Mouse (Mus musculus) midbrain, embryonic 16.5 days (tissue): ENCODE data around the gene Igfbpl1. TPM values are rescaled to one million over a fixed set of nuclear protein-coding genes. Genes with fewer than 3 reads are reported as not detected.

ENCODE experiments used
- ATAC-seq: fragments of 200-750 bp; cut with Nextera tagmentation; 2 replicates; pipeline ENCODE4 v1.8.0; 2017; ENCODE audit warnings: moderate TSS enrichment
- H3K27ac ChIP-seq: fragments of 300-500 bp; sonication (generic); 2 replicates; pipeline ENCODE4 v1.5.1; 2014; ENCODE audit warnings: mild to moderate bottlenecking, low read length, mixed read lengths
- H3K27me3 ChIP-seq: fragments of 300-500 bp; sonication (generic); 2 replicates; pipeline ENCODE4 v1.6.1; 2014; ENCODE audit warnings: low read depth, low read length, mixed read lengths; ENCODE audit not compliant: control insufficient read depth, insufficient read depth
- H3K36me3 ChIP-seq: fragments of 300-500 bp; sonication (generic); 2 replicates; pipeline ENCODE4 v1.6.1; 2014; ENCODE audit warnings: mild to moderate bottlenecking, low read length, moderate library complexity, mixed read lengths; ENCODE audit not compliant: control insufficient read depth, insufficient read depth
- H3K4me1 ChIP-seq: fragments of 300-500 bp; sonication (generic); 2 replicates; pipeline ENCODE4 v1.6.1; 2014; ENCODE audit warnings: mild to moderate bottlenecking, low read length, mixed read lengths; ENCODE audit not compliant: control insufficient read depth, insufficient read depth
- H3K4me2 ChIP-seq: fragments of 300-500 bp; sonication (generic); 2 replicates; pipeline ENCODE4 v1.6.1; 2014; ENCODE audit warnings: mild to moderate bottlenecking, low read length, mixed read lengths
- H3K4me3 ChIP-seq: fragments of 300-500 bp; sonication (generic); 2 replicates; pipeline ENCODE4 v1.5.1; 2014; ENCODE audit warnings: low read depth, mild to moderate bottlenecking, low read length, moderate library complexity, mixed read lengths
- H3K9ac ChIP-seq: fragments of 300-500 bp; sonication (generic); 2 replicates; pipeline ENCODE4 v1.6.1; 2014; ENCODE audit warnings: low read depth, low read length, mixed read lengths
- H3K9me3 ChIP-seq: fragments of 300-500 bp; sonication (generic); replicated peaks from 2 replicates; pipeline ENCODE4 v1.6.1; 2014; ENCODE audit warnings: mild to moderate bottlenecking, low read length, mixed read lengths; ENCODE audit not compliant: control insufficient read depth, poor library complexity, severe bottlenecking
- WGBS: fragments of 180-500 bp; shearing (Covaris S2); extraction: QIAGEN DNeasy Blood & Tissue Kit; methylation state at CpG from one replicate; pipeline ENCODE4 v1.1.7; 2014; 5-methylcytosine and 5-hydroxymethylcytosine counted together
- polyA plus RNA-seq: library from polyadenylated mRNA; unstranded; fragments of >200 nt; fragmentation: Nextera tagmentation; extraction: Ambion mirVana; gene quantifications from 2 replicates; pipeline ENCODE4 v1.2.1, GENCODE M21; 2015

Igfbpl1 gene
- polyA plus RNA-seq, 1 experiment from 2014 or later, result 33.4 TPM

GRCm38 (mm10) chr4:45815542-45815941, 11.2 kb downstream of the Igfbpl1 start:
- Histone ChIP-seq H3K27ac (no peak overlapping the region), H3K9ac (no peak overlapping the region), H3K27me3 (no peaks in the 10 kb centered on the region), H3K9me3 (no peaks in the 10 kb centered on the region), H3K4me1 (peaks cover 27% of the 10 kb centered on the region), H3K4me2 (no peak overlapping the region), H3K36me3 (no peaks in the 10 kb centered on the region), H3K4me3 (no peak overlapping the region)
- ATAC-seq, result no peak
- 17% methylated on average over 7 of the region's 7 CpGs for WGBS

- no peak overlapping the region for H3K4me3 ChIP-seq
- H3K36me3 ChIP-seq, result no peaks in the 10 kb centered on the region
- WGBS, result 14% methylated on average over 8 of the region's 8 CpGs
- ATAC-seq, result no peak
- H3K27ac ChIP-seq, result no peak overlapping the region
- no peak overlapping the region for H3K9ac ChIP-seq
- no peaks in the 10 kb centered on the region for H3K27me3 ChIP-seq
- H3K9me3 ChIP-seq, result no peaks in the 10 kb centered on the region
- no peaks in the 10 kb centered on the region for H3K4me1 ChIP-seq
- H3K4me2 ChIP-seq, result no peak overlapping the region
These were observed 15.5 kb downstream of the Igfbpl1 start for GRCm38 (mm10) chr4:45811250-45811649.

GRCm38 (mm10) chr4:45808034-45808433, 18.7 kb downstream of the Igfbpl1 start:
- Histone ChIP-seq H3K9ac (no peak overlapping the region), H3K4me1 (no peaks in the 10 kb centered on the region), H3K4me3 (no peak overlapping the region), H3K27ac (no peak overlapping the region), H3K9me3 (no peaks in the 10 kb centered on the region), H3K27me3 (no peaks in the 10 kb centered on the region), H3K36me3 (peaks cover 2% of the 10 kb centered on the region; the same call in 1 of the 2 replicates), H3K4me2 (no peak overlapping the region)
- 27% methylated on average over 7 of the region's 7 CpGs for WGBS
- ATAC-seq, result peak; percentile 53; the same call in 1 of the 2 replicates

GRCm38 (mm10) chr4:45802900-45803299, 23.8 kb downstream of the Igfbpl1 start:
- no peak overlapping the region for H3K4me3 ChIP-seq
- no peak overlapping the region for H3K4me2 ChIP-seq
- no peak overlapping the region for H3K27ac ChIP-seq
- 94% methylated on average over 14 of the region's 14 CpGs for WGBS
- H3K4me1 ChIP-seq, result peaks cover 3% of the 10 kb centered on the region; the same call in 1 of the 2 replicates
- peaks cover 5% of the 10 kb centered on the region; the same call in 1 of the 2 replicates for H3K36me3 ChIP-seq
- H3K27me3 ChIP-seq, result no peaks in the 10 kb centered on the region
- no peaks in the 10 kb centered on the region for H3K9me3 ChIP-seq
- ATAC-seq, result no peak
- no peak overlapping the region for H3K9ac ChIP-seq

GRCm38 (mm10) chr4:45799956-45800537, 26.7 kb downstream of the Igfbpl1 start:
- H3K9me3 ChIP-seq, result no peaks in the 10 kb centered on the region
- H3K27me3 ChIP-seq, result no peaks in the 10 kb centered on the region
- peaks cover 5% of the 10 kb centered on the region; the same call in 1 of the 2 replicates for H3K36me3 ChIP-seq
- no peak overlapping the region for H3K27ac ChIP-seq
- H3K4me2 ChIP-seq, result no peak overlapping the region
- H3K4me3 ChIP-seq, result no peak overlapping the region
- WGBS, result 26% methylated on average over 3 of the region's 3 CpGs
- H3K4me1 ChIP-seq, result peaks cover 8% of the 10 kb centered on the region
- H3K9ac ChIP-seq, result no peak overlapping the region
- no peak for ATAC-seq

- WGBS, result 1% methylated on average over 26 of the region's 26 CpGs
- ATAC-seq, result peak; percentile 89
- H3K9me3 ChIP-seq, result no peaks in the 10 kb centered on the region
- H3K27me3 ChIP-seq, result no peaks in the 10 kb centered on the region
- H3K4me2 ChIP-seq, result peak within 1 kb of the TSS; percentile 88
- peak within 1 kb of the TSS; percentile 43 for H3K27ac ChIP-seq
- peak within 1 kb of the TSS; percentile 51 for H3K4me3 ChIP-seq
- peaks cover 5% of the 10 kb centered on the region; the same call in 1 of the 2 replicates for H3K36me3 ChIP-seq
- H3K9ac ChIP-seq, result peak within 1 kb of the TSS; percentile 75
- H3K4me1 ChIP-seq, result peaks cover 14% of the 10 kb centered on the region
These were observed 27.8 kb downstream of the Igfbpl1 start, which contains the start of gene Aldh1b1 for GRCm38 (mm10) chr4:45798964-45799363. Aldh1b1 (plus strand) TSS chr4:45799022.

- H3K9ac ChIP-seq, result no peak overlapping the region
- no peaks in the 10 kb centered on the region for H3K9me3 ChIP-seq
- ATAC-seq, result no peak
These were observed 30.0 kb downstream of the Igfbpl1 start for GRCm38 (mm10) chr4:45796760-45797159.

GRCm38 (mm10) chr4:45795191-45795811, 31.4 kb downstream of the Igfbpl1 start:
- no peaks in the 10 kb centered on the region for H3K36me3 ChIP-seq
- no peaks in the 10 kb centered on the region for H3K9me3 ChIP-seq
- no peak overlapping the region for H3K27ac ChIP-seq
- 2% methylated on average over 11 of the region's 12 CpGs for WGBS
- peak overlapping the region; percentile 16; the same call in 1 of the 2 replicates for H3K4me3 ChIP-seq
- H3K9ac ChIP-seq, result peak overlapping the region; percentile 59
- no peaks in the 10 kb centered on the region for H3K27me3 ChIP-seq
- H3K4me1 ChIP-seq, result peaks cover 14% of the 10 kb centered on the region
- peak overlapping the region; percentile 51 for H3K4me2 ChIP-seq
- ATAC-seq, result peak; percentile 23; the same call in 1 of the 2 replicates

More at GRCm38 (mm10) chr4:45796760-45797159, 30.0 kb downstream of the Igfbpl1 start:
- Histone ChIP-seq H3K36me3 (no peaks in the 10 kb centered on the region), H3K4me3 (no peak overlapping the region), H3K4me1 (peaks cover 14% of the 10 kb centered on the region), H3K27me3 (no peaks in the 10 kb centered on the region), H3K27ac (no peak overlapping the region), H3K4me2 (no peak overlapping the region)
- 79% methylated on average over 5 of the region's 5 CpGs for WGBS

- Histone ChIP-seq H3K4me3 (no peak overlapping the region), H3K36me3 (no peaks in the 10 kb centered on the region), H3K27me3 (no peaks in the 10 kb centered on the region), H3K4me2 (no peak overlapping the region), H3K9me3 (no peaks in the 10 kb centered on the region), H3K27ac (no peak overlapping the region), H3K4me1 (0 out of 2 replicates have a peak, but pooled peaks cover 8% of the 10 kb centered on the region), H3K9ac (no peak overlapping the region)
- ATAC-seq, result no peak
- WGBS, result 77% methylated on average over 2 of the region's 2 CpGs
These were observed 36.7 kb downstream of the Igfbpl1 start for GRCm38 (mm10) chr4:45790018-45790417.
